Mouse (Mus musculus) embryonic facial prominence, embryonic 12.5 days (tissue): ENCODE data around the gene Atrip. TPM values are rescaled to one million over a fixed set of nuclear protein-coding genes. Genes with fewer than 3 reads are reported as not detected.
A peak's percentile ranks its signal among the peaks of the same experiment; 100 is the strongest.

Experiments used
- ATAC-seq: fragments of 200-750 bp; cut with Nextera tagmentation; 2 replicates; pipeline ENCODE4 v1.8.0; 2017; ENCODE audit not compliant: insufficient number of reproducible peaks, insufficient read depth, low FRiP score, low TSS enrichment
- H3K27ac ChIP-seq: fragments of 300-500 bp; sonication (generic); 2 replicates; pipeline ENCODE4 v1.5.1; 2016; ENCODE audit warnings: mild to moderate bottlenecking
- H3K27me3 ChIP-seq: fragments of 300-500 bp; sonication (generic); 2 replicates; pipeline ENCODE4 v1.6.1; 2016; ENCODE audit warnings: mild to moderate bottlenecking, moderate library complexity
- H3K36me3 ChIP-seq: fragments of 300-500 bp; sonication (generic); 2 replicates; pipeline ENCODE4 v1.6.1; 2016; ENCODE audit warnings: mild to moderate bottlenecking
- H3K4me1 ChIP-seq: fragments of 300-500 bp; sonication (generic); 2 replicates; pipeline ENCODE4 v1.6.1; 2016
- H3K4me2 ChIP-seq: fragments of 300-500 bp; sonication (generic); replicated peaks from 2 replicates; pipeline ENCODE4 v1.6.1; 2016; ENCODE audit warnings: mild to moderate bottlenecking, moderate library complexity
- H3K4me3 ChIP-seq: fragments of 300-500 bp; sonication (generic); 2 replicates; pipeline ENCODE4 v1.5.1; 2016; ENCODE audit warnings: mild to moderate bottlenecking
- H3K9ac ChIP-seq: fragments of 300-500 bp; sonication (generic); 2 replicates; pipeline ENCODE4 v1.6.1; 2016; ENCODE audit warnings: mild to moderate bottlenecking, moderate library complexity
- H3K9me3 ChIP-seq: fragments of 300-500 bp; sonication (generic); 2 replicates; pipeline ENCODE4 v1.6.1; 2016; ENCODE audit warnings: mild to moderate bottlenecking, moderate library complexity
- WGBS: fragments of 180-500 bp; shearing (Covaris S2); methylation state at CpG from one replicate; pipeline ENCODE4 v1.1.7; 2016; 5-methylcytosine and 5-hydroxymethylcytosine counted together
- polyA plus RNA-seq: library from polyadenylated mRNA; unstranded; fragments of >200 nt; fragmentation: Nextera tagmentation; extraction: Ambion mirVana; gene quantifications from 2 replicates; pipeline ENCODE4 v1.2.1, GENCODE M21; 2016

Gene Atrip
- polyA plus RNA-seq, result 31.5 and 34.9 TPM in 2 replicates

DNA sequence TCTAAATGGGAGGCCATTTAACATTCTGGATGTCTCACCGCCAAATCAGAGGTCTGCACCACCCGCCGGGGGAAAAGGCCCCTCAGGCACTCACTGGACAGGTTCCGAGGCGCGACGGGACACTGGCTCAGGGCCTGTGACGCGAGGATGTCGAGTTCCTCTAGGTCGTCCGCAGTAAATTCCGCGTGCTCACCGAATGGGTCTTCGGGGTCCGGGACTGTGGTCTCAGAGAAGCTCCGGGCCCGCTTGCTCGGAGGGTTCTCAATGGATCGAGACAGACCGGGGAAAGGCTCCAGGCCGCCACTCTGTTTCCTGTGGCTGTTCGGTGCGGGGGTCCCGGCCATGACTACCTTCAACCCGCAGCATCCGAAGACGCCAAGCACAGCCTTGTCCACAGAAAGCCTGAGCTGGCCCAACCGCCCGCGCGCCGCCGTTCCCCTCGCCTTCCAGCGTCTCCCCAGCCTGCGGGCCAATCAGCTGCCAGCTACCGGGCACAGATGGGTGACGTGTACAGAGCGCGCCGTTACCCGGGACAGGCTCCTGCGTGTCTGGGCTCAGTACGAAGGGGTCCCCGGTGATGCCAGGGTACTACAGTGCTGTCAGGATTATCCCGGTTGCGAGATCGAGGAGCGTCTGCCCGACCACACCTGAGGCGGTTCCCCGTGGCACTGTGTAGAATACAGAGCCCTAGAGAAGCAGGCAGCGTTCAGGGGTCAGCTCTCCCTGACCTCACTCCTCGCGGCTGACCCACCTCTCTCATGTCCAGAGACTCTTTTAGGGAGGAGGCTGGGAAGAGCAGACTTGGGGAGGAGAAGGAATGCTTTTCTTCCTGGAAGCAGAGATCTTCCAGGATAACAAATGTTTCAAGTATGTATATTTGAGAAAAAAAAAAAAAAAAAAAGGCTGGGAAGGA is at the start of gene Atrip:
Gene Atrip (minus strand): TSS at position 464 of the 913 bp plus-strand sequence.
- peak; percentile 98 for ATAC-seq
- no peaks in the 10 kb centered on the region for H3K9me3 ChIP-seq
- WGBS, result under 1% methylated on average over 57 of the region's 57 CpGs
- H3K27ac ChIP-seq, result peak within 1 kb of the TSS; percentile 77
- H3K36me3 ChIP-seq, result peaks cover 32% of the 10 kb centered on the region
- H3K9ac ChIP-seq, result peak within 1 kb of the TSS; percentile 88
- H3K27me3 ChIP-seq, result no peaks in the 10 kb centered on the region
- peak within 1 kb of the TSS; percentile 91 for H3K4me2 ChIP-seq
- peaks cover 8% of the 10 kb centered on the region for H3K4me1 ChIP-seq
- peak within 1 kb of the TSS; percentile 87 for H3K4me3 ChIP-seq

DNA sequence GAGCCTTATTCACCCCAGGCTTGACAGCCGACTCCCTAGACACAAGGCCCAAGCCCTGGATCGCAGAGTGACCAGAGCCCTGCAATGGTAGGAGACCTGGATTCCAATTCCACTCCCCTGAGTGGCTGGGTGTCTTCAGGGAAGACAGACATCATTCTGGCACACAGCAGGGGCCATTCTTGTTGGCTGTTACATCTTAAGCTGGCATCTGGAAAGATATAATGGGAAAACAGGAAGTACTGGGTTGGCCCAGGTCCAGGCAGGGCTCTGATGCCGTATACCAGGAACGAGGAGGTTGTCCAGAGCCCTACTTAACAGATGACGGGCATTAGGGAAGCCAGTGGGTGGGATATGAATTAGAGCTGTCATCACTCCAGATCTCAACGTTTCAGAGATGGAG is 49.3 kb upstream of the Atrip start:
- Histone ChIP-seq H3K9ac (no peak overlapping the region), H3K4me3 (no peak overlapping the region), H3K27ac (no peak overlapping the region), H3K9me3 (no peaks in the 10 kb centered on the region), H3K4me1 (no peaks in the 10 kb centered on the region), H3K36me3 (peaks cover 20% of the 10 kb centered on the region), H3K4me2 (no peak overlapping the region), H3K27me3 (no peaks in the 10 kb centered on the region)
- no peak for ATAC-seq
- WGBS, result 54% methylated on average over 6 of the region's 6 CpGs

DNA sequence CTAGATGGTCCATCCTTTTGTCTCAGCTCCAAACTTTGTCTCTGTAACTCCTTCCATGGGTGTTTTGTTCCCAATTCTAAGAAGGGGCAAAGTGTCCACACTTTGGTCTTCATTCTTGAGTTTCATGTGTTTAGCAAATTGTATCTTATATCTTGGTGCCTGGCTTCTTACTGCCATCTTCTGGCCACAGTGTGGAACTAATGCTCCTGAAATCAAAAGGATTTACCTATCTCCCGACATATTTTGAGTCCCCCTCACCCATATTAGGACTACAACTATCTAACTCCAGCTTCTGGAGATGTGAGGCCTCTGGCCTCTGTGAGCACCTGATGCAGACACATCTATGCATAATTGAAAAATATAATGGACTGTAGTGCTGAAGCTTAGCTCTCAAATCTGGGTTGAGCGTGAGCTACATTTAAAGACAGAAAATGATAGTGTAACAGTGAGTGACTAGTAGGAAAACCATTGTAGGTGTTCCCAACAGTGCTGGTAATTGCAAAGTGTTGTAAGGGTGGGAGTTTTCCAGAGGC is 48.7 kb upstream of the Atrip start:
- 47% methylated on average over 2 of the region's 2 CpGs for WGBS

DNA sequence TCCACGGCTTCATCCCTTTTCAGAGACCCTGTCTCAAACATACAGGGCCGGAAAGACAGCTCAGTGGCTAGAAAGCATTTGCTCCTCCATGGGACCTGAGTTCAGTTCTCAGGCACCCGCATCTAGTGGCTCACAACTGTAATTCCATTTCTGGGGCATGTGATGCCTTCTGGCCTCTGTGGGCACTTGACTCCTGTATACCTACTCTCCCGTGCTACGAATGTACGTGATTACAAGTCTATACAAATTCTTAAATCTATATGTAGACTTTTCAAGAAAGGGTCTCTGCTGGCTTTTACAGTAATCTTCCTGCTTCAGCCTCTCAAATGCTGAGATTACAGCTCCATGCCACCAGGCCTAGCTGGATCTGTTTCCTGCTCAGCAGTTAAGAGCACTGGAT is 47.0 kb upstream of the Atrip start:
- H3K36me3 ChIP-seq, result peaks cover 43% of the 10 kb centered on the region
- no peaks in the 10 kb centered on the region for H3K27me3 ChIP-seq
- H3K9me3 ChIP-seq, result no peaks in the 10 kb centered on the region
- no peak overlapping the region for H3K27ac ChIP-seq
- no peaks in the 10 kb centered on the region for H3K4me1 ChIP-seq
- no peak for ATAC-seq
- 87% methylated on average over 6 of the region's 6 CpGs for WGBS
- no peak overlapping the region for H3K9ac ChIP-seq
- H3K4me3 ChIP-seq, result no peak overlapping the region
- H3K4me2 ChIP-seq, result no peak overlapping the region

More for the DNA sequence above, 48.7 kb upstream of the Atrip start:
- Histone ChIP-seq H3K4me2 (no peak overlapping the region), H3K9me3 (no peaks in the 10 kb centered on the region), H3K27me3 (no peaks in the 10 kb centered on the region), H3K36me3 (peaks cover 27% of the 10 kb centered on the region), H3K4me3 (no peak overlapping the region), H3K4me1 (no peaks in the 10 kb centered on the region), H3K9ac (no peak overlapping the region), H3K27ac (no peak overlapping the region)
- no peak for ATAC-seq

DNA sequence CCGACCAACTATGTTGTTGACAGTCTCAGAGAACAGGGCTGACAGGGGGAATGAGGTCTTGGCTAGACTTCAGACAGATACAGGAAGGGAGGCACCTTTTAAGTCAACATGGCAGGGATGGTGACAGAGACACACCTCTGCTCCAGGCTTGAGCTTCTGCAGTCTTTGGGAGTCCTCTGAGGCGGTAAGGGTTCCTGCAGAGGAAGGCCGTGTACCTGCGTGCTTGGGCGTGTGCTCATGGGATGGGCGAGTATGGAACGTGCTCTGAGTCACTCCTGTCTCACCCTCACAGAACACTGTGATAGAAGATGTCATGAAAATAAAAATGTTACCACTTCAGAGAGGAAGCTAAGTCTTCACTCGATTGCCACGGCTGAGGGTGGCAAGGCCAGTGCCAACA is 45.6 kb upstream of the Atrip start:
- Histone ChIP-seq H3K9me3 (no peaks in the 10 kb centered on the region), H3K27ac (no peak overlapping the region), H3K4me2 (no peak overlapping the region), H3K9ac (no peak overlapping the region), H3K27me3 (no peaks in the 10 kb centered on the region), H3K36me3 (peaks cover 57% of the 10 kb centered on the region), H3K4me3 (no peak overlapping the region), H3K4me1 (no peaks in the 10 kb centered on the region)
- 94% methylated on average over 9 of the region's 9 CpGs for WGBS
- no peak for ATAC-seq

DNA sequence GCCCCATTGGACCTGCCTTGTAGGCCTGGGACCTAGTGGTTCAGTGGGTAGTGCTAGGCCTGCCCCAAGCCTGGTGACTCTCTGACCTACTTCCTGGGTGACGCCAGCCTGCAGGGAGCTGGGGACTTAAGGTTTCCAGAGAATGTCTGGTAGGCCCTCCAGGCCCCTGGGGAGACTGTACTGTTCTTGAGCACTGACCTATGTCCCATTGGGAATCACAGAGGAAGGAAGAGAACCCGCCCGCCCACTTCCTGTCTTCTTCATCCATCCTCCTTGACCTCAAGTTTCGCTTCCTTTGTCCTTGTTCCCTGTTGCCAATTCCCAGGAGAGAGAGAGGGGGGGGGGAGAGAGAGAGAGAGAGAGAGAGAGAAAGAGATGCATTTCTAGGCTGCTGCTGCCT is 44.2 kb upstream of the Atrip start:
- H3K9me3 ChIP-seq, result no peaks in the 10 kb centered on the region
- no peak overlapping the region for H3K4me3 ChIP-seq
- ATAC-seq, result no peak
- H3K27ac ChIP-seq, result no peak overlapping the region
- no peaks in the 10 kb centered on the region for H3K4me1 ChIP-seq
- no peaks in the 10 kb centered on the region for H3K27me3 ChIP-seq
- peaks cover 72% of the 10 kb centered on the region for H3K36me3 ChIP-seq
- no peak overlapping the region for H3K4me2 ChIP-seq
- WGBS, result 87% methylated on average over 4 of the region's 4 CpGs
- H3K9ac ChIP-seq, result no peak overlapping the region

DNA sequence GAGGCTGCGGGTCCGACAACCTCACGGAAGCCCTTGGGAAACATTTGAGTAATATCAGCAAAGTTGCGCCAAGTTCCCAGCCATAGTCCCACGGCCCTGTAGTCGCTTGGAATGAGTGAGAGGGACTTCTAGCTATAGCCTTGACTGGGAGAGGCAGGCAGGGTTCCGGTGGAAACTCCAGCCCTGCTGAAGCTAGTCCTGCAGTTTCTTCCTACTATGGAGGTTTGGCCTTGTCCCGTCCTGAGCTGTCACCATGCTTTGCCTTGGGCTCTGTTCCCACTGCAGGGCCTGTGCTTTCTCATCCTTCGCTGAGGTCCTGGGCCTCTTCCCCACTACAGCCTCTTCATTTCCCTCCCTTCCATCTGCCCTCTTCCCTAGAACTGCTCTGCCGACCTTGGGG is 42.3 kb upstream of the Atrip start:
- Histone ChIP-seq H3K4me2 (no peak overlapping the region), H3K4me3 (no peak overlapping the region), H3K27ac (no peak overlapping the region), H3K36me3 (peaks cover 91% of the 10 kb centered on the region), H3K9ac (no peak overlapping the region), H3K4me1 (no peaks in the 10 kb centered on the region), H3K27me3 (no peaks in the 10 kb centered on the region), H3K9me3 (no peaks in the 10 kb centered on the region)
- 92% methylated on average over 10 of the region's 10 CpGs for WGBS
- no peak for ATAC-seq

DNA sequence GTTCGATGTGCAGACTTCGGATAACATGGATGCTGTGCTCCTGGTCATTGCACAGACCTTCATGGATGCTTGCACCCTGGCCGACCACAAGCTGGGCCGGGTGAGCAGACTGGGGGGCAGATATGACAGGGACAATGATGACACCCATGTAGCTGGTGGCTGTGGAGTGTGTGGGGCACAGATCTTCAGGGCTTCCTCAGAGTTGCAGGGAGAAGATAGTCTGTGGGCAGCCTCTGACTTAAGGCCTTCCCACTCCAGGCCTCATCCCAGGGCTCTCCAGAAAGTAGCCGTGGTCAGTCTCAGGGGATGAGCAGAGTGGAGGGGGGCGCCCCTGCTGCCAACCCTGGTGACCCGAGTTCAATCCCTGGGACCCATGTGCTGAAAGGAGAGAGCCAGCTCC is 40.9 kb upstream of the Atrip start:
- Histone ChIP-seq H3K27ac (no peak overlapping the region), H3K27me3 (no peaks in the 10 kb centered on the region), H3K9me3 (no peaks in the 10 kb centered on the region), H3K4me3 (no peak overlapping the region), H3K9ac (no peak overlapping the region), H3K36me3 (peaks cover 99% of the 10 kb centered on the region), H3K4me1 (no peaks in the 10 kb centered on the region), H3K4me2 (no peak overlapping the region)
- 88% methylated on average over 7 of the region's 7 CpGs for WGBS
- ATAC-seq, result no peak

DNA sequence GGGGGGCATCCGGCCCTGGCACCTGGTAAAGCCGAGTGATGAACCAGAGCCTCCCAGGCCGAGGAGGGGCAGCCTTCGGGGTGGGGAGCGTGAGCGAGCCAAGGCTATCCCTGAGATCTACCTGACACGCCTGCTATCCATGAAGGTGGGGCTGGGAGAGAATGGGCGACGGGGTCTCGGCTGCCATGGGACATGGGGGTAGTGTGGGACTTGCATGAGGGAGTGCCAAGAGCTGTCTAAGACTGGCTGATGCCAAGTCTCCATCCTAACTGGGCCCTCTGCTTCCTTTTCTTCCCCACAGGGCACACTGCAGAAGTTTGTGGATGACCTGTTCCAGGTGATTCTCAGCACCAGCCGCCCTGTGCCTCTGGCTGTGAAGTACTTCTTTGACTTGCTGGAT is 40.4 kb upstream of the Atrip start:
- Histone ChIP-seq H3K27ac (no peak overlapping the region), H3K36me3 (peaks cover 99% of the 10 kb centered on the region), H3K9me3 (no peaks in the 10 kb centered on the region), H3K4me3 (no peak overlapping the region), H3K4me2 (no peak overlapping the region), H3K4me1 (no peaks in the 10 kb centered on the region), H3K27me3 (no peaks in the 10 kb centered on the region), H3K9ac (no peak overlapping the region)
- WGBS, result 95% methylated on average over 11 of the region's 11 CpGs
- no peak for ATAC-seq

DNA sequence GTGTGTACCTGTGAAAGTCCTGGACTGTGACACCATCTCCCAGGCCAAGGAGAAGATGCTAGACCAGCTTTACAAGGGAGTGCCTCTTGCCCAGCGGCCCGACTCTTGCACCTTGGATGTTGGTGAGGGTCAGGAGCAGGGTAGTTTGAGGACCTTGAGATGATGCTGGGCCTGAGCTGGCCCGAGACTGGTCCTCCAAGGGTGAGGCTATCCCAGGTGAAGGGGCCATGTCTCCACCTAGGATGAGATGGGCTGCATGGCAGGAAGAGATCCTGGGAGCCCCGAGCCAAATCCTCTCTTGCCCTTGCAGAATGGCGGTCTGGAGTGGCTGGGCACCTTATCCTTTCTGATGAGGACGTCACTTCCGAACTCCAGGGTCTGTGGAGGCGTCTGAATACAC is 39.4 kb upstream of the Atrip start:
- peaks cover 100% of the 10 kb centered on the region for H3K36me3 ChIP-seq
- no peak overlapping the region for H3K9ac ChIP-seq
- H3K4me2 ChIP-seq, result no peak overlapping the region
- no peaks in the 10 kb centered on the region for H3K27me3 ChIP-seq
- no peak overlapping the region for H3K27ac ChIP-seq
- WGBS, result 90% methylated on average over 8 of the region's 8 CpGs
- ATAC-seq, result no peak
- no peaks in the 10 kb centered on the region for H3K4me1 ChIP-seq
- H3K9me3 ChIP-seq, result no peaks in the 10 kb centered on the region
- H3K4me3 ChIP-seq, result no peak overlapping the region

DNA sequence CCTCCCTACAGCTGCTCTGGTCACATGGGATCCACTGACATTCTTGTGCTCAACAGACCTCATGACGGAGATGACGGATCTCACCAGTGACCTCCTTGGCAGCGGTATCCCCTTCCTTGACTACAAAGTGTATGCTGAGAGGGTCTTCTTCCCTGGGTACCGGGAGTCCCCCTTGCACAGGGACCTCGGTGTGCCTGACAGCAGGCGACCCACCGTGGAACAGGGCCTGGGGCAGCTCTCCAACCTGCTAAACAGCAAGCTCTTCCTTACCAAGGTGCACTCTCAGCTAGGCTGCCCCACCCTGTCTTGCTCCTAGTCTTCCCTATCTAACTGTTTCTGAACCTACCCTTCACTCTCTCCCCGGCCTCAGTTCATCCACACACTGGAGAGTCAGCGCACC is 37.7 kb upstream of the Atrip start:
- Histone ChIP-seq H3K27me3 (no peaks in the 10 kb centered on the region), H3K4me2 (no peak overlapping the region), H3K4me1 (no peaks in the 10 kb centered on the region), H3K4me3 (no peak overlapping the region), H3K9me3 (no peaks in the 10 kb centered on the region), H3K27ac (no peak overlapping the region), H3K36me3 (peaks cover 99% of the 10 kb centered on the region), H3K9ac (no peak overlapping the region)
- 94% methylated on average over 9 of the region's 9 CpGs for WGBS
- no peak for ATAC-seq

DNA sequence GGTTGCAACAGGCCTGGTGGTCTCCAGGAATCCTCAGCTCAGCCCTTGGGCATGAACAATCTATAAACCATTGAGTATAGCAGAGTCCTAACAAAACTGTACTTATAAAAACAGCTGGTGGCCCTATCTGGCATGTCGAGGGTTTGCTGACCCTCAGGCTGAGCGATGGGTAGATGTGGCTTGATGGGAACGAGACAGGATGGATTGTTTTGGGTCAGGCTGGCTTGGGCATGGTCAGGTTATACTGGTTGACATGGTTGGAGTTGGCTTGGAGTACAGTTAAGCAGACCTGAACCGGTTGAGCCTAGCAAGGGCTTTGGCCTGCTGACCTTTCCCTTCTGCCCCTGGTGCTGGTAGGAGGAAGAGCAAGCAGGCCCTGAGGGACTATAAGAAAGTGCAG is 37.2 kb upstream of the Atrip start:
- H3K27ac ChIP-seq, result no peak overlapping the region
- no peaks in the 10 kb centered on the region for H3K9me3 ChIP-seq
- ATAC-seq, result no peak
- H3K4me1 ChIP-seq, result no peaks in the 10 kb centered on the region
- H3K4me2 ChIP-seq, result no peak overlapping the region
- H3K36me3 ChIP-seq, result peaks cover 99% of the 10 kb centered on the region
- no peak overlapping the region for H3K9ac ChIP-seq
- no peaks in the 10 kb centered on the region for H3K27me3 ChIP-seq
- WGBS, result 86% methylated on average over 4 of the region's 4 CpGs
- no peak overlapping the region for H3K4me3 ChIP-seq
